Mouse (Mus musculus) kidney, adult 11 months (tissue): ENCODE data around the gene Olfr986.

ENCODE experiments used
- DNase-seq: peaks from one replicate; pipeline ENCODE4 v3.0.0; 2022

Olfr986 gene

GRCm38 (mm10) chr9:40235220-40235619 lies 54.5 kb downstream of the Olfr986 start:
- DNase-seq: no peak
